Mouse (Mus musculus) kidney, postnatal 14 days (tissue): ENCODE results near the gene Gmfg.
A peak's percentile ranks its signal among the peaks of the same experiment; 100 is the strongest.

Experiments used
- DNase-seq: peaks from one replicate; pipeline ENCODE4 v3.0.0; 2022; ENCODE audit warnings: mixed read lengths

The Gmfg gene

DNA sequence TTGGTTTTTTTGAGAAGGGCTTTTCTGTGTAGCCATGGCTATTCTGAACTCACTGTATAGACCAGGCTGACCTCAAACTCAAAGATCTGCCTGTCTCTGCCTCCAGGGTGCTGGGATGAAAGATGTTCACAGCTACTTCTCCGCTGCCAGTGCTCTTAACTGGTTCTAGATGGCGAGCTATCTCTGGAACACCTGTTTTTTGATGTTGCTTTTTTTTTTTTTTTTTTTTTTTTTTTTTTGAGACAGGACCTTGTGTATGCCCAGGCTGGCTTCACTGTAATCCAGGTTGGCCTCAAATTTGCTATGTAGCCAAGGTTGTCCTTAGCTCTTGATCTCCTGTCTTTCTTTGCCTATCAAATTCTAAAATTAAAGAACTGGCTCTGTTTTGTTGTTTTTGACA is 1.5 kb downstream of the Gmfg start:
- no peak for DNase-seq

DNA sequence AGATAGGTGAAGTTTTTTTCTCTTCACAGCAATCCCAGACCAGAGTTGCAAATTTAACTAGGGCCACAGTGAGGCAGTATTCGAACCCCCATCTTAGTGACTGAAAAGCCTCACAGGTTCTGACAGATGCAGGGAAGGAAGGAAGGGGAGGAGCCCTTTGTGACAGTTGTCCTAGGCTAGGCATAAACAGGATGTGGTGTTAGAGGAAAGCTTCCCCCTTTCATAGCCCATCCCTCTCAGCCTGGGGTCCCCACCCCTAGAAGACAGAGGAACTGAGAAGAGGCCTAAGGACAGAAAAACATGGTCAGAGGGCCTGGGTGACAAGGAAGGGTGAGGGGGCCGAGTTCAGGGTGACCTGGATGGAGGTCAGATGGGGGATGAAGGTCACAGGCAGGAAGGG is 3.5 kb downstream of the Gmfg start:
- peak; percentile 52 for DNase-seq

GRCm38 (mm10) chr7:28441776-28442485 is 4.7 kb downstream of the Gmfg start:
- no peak for DNase-seq

- no peak for DNase-seq
Measured at GRCm38 (mm10) chr7:28442688-28443087, 5.4 kb downstream of the Gmfg start.

GRCm38 (mm10) chr7:28444344-28444974 is 7.2 kb downstream of the Gmfg start:
- DNase-seq, result no peak

GRCm38 (mm10) chr7:28446446-28446845 is 9.2 kb downstream of the Gmfg start:
- peak; percentile 82 for DNase-seq

- DNase-seq, result peak; percentile 45
Measured at GRCm38 (mm10) chr7:28447101-28447830, 10.0 kb downstream of the Gmfg start.

DNA sequence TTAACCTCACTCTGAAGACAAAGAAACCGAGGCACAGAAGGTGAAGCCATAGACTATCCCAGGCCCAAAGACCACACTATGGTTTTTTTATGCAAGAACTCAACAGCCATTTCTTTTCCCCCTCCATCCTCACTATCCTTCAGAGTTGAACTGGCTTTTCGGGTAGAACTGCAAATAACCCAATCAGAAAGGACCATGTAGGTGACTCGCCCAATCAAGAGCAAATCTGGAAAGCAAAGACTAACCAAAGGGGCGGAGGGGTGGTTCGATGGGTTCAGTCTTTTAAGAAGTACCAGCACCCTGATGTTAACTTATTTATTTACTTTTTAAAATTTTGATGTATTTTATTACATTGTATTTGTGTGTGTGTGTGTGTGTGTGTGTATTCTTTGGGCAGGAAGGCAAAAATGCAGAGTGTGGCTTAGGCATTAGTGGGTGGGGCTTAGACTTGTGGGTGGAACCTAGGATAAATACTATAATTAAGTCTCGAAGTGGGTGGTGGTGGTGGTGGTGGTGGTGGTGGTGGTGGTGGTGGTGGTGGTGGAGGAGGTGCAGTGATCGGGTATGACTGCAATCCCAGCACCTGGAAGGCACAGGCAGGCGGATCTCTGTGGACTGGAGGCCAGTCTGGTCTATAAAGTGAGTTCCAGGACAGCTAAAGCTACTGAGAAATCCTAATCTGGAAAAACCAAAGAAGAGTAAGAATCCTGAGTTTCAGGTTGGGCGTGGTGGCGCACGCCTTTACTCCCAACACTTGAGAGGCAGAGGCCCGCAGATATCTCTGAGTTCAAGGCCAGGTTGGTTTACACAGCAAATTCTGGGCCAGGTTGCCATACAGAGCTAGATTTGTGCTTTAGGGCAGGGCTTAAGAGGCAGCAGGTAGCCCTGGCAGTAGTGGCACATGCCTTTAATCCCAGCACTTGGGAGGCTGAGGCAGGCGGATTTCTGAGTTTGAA is 10.9 kb downstream of the Gmfg start:
- no peak for DNase-seq

DNA sequence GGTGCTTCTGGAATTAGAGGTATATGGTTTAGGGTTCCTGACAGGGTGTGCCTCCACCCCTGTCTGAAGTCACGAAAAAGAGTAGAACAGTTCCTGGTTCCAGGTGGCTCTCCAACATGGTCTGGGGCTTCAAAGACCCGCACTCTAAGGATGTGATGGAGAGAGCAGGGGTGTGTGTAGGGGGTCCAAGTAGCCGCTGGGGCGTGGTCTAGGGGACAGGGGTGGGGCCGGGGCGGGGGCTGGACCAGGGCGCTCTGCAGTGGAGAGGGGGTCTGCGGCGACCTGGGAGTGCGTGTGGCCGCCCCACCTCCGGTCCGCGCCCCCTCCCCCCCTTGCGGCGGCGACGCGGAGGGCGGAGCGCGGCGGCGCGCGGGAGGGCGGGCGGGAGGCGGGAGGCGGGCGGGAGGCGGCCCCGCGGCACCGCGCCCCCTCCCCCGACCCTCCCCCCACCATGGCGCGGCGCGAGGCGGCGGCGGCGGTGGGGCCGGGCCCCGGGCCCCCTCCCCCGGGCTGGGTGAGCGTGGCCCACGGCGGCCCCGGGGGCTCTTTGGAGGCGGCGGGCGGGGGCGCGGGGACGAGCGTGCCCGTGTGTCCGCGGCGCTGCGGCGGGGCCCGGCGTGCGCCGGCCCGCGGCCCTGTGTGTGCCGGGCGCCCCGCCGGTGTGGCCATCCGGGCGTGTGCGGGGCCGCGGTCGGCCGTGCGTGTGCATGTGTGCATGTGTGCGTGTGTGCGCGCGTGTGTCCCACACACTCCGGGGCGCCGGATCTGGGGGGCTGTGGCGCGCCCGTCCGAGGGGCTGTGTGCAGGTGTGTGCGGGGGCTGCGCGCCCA is 14.5 kb downstream of the Gmfg start, which contains the start of gene Lrfn1:
Gene Lrfn1, plus strand, starts transcription at position 450 of the 830 bp plus-strand sequence.
- peak; percentile 29 for DNase-seq

DNA sequence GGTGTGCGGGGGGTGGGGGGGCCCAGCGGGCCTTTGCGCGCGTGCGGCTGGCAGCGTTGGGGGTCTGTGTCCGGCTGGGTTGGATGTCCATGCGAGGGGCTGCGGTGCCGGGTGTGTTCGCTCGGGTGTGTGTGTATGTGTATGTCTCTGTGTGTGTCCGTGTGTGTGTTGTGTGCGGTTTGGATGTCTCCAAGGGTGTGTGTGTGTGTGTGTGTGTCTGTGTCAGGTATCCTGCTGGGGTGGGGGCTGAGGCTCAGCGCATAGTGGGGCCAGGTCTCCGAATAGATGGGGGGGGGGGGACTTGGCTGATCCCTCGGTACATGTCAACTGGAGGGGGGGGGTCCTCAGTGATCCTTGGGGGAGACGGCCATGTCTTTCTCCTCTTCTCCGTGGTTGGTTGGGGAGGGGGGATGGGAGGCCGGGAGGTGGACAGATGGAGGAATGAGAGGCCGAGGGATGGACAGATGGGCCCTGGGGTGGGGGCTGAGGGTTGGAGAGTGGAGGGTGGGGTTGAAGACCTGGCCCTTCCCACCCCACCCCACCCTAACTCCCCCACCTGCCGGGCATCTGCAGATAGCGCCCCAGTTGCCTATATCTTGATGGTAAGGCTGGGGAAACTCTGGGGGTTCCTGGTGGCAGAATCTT is 15.2 kb downstream of the Gmfg start:
- DNase-seq, result no peak

- no peak for DNase-seq
Measured at GRCm38 (mm10) chr7:28460361-28460760, 23.1 kb downstream of the Gmfg start.

DNA sequence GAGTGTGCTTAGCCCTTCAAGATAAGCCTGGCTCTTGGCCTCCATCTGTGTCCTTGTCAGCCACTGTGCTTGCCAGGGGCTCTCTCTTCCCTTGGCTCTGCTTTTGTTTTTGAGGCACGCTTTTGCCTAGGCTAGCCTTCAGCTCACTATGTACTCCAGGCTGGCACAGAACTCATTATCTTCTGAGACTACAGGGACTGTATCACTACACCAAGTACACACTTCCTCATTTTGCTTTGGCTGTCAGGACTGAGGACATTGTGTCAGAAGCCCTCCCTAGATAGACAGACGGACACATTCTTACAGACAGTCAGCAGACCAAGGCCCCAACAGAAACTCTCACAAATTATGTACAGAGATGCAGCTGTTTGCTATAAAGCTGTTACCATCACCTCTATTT is 25.5 kb downstream of the Gmfg start:
- DNase-seq, result no peak

- DNase-seq, result peak; percentile 78
Measured at GRCm38 (mm10) chr7:28464416-28465212, 27.4 kb downstream of the Gmfg start.

GRCm38 (mm10) chr7:28466721-28467212 is 29.5 kb downstream of the Gmfg start:
- no peak for DNase-seq

- DNase-seq, result peak; percentile 83
Measured at GRCm38 (mm10) chr7:28467213-28467751, 30.0 kb downstream of the Gmfg start.

DNA sequence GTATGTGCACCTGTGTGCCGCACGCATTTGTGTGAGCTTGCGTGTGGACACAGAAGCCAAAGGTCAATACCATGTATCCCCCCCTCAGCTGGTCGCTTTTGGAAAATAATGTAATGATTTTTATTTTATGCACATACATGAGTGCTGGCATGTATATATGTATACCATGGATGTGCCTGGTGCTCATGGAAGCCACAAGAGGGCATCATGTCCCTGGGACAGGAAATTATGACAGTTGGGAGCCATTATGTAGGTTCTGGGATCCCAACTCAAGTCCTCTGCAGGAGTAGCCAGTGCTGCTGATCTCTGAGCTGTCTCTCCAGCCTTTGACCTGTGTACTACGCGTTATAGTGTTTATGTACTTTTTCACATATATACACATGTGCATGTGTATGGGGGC is 38.9 kb downstream of the Gmfg start:
- DNase-seq, result no peak

- no peak for DNase-seq
Measured at GRCm38 (mm10) chr7:28477363-28477762, 40.1 kb downstream of the Gmfg start.

DNA sequence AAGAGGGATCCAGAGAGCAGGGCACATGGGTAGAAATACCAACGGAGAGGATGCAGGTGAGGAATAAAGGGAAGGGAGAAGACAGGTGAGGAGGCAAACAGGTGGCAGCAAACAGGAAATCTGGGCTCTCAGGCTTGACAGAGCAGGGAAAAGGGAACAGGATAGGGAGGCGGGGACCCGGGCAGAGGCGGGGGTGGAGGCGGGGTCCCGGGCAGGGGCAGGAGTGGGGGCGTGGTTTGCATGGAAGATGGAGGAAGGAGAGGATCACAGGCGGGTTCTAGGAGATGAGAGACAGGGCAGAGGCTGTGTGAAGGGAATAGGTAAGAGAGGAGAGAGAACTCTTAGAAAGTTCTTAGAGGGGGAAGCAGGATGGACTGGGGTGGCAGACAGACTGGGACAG is 41.6 kb downstream of the Gmfg start:
- peak; percentile 31 for DNase-seq

DNA sequence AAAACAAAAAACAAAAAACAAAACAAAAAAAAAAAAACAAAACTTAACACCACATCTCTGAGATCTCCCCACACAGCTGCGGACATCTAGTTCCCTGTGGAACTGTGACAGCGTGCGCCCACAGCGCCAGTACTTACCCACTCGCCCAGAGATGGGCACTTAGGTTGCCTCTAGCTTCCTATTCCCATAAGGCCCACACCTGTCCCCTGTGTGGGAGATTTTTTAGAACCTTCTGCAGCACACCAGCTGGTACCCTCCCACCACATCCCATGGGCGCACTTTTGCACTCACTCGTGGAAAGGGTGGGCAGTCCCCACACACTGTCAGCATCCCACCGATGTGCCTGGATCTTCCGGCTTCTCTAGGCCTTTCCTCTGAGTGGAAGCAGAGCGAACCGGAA is 45.6 kb downstream of the Gmfg start:
- DNase-seq, result no peak

DNA sequence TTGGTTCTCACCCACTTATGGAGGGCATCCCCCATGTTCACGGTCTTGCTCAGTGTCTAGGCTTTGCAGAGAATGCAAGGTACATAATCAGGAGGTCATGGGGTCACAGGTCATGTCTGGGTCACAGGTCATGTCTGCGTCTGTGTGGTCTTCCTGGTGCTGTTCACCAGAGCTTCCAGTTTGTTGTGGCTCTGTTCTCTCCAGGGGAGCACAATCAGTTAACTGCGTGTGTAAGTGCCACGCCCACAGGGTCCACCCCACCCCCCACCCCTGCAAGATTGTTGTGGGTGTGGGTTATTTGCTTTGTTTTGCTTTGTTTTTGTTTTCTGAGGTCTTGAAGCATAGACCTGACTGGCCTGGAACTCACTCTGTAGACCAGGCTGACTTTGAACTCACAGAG is 46.9 kb downstream of the Gmfg start:
- DNase-seq, result no peak
